Mouse (Mus musculus) midbrain, embryonic 15.5 days (tissue): ENCODE measurements around the gene Gpr132. TPM values are rescaled to one million over a fixed set of nuclear protein-coding genes. Genes with fewer than 3 reads are reported as not detected.

Source experiments
- ATAC-seq: fragments of 200-750 bp; cut with Nextera tagmentation; replicated peaks from 2 replicates; pipeline ENCODE4 v1.8.0; 2017; ENCODE audit warnings: moderate TSS enrichment
- H3K27ac ChIP-seq: fragments of 300-500 bp; sonication (generic); 2 replicates; pipeline ENCODE4 v1.5.1; 2015; ENCODE audit warnings: mild to moderate bottlenecking, inconsistent platforms
- H3K27me3 ChIP-seq: fragments of 300-500 bp; sonication (generic); replicated peaks from 2 replicates; pipeline ENCODE4 v1.6.1; 2015; ENCODE audit warnings: inconsistent platforms
- H3K36me3 ChIP-seq: fragments of 300-500 bp; sonication (generic); replicated peaks from 2 replicates; pipeline ENCODE4 v1.6.1; 2015; ENCODE audit warnings: inconsistent platforms
- H3K4me1 ChIP-seq: fragments of 300-500 bp; sonication (generic); 2 replicates; pipeline ENCODE4 v1.6.1; 2015; ENCODE audit warnings: inconsistent platforms
- H3K4me2 ChIP-seq: fragments of 300-500 bp; sonication (generic); 2 replicates; pipeline ENCODE4 v1.6.1; 2015; ENCODE audit warnings: inconsistent platforms, mild to moderate bottlenecking, moderate library complexity
- H3K4me3 ChIP-seq: fragments of 300-500 bp; sonication (generic); 2 replicates; pipeline ENCODE4 v1.5.1; 2015; ENCODE audit warnings: mild to moderate bottlenecking, inconsistent platforms
- H3K9ac ChIP-seq: fragments of 300-500 bp; sonication (generic); 2 replicates; pipeline ENCODE4 v1.6.1; 2015; ENCODE audit warnings: mild to moderate bottlenecking, inconsistent platforms
- H3K9me3 ChIP-seq: fragments of 300-500 bp; sonication (generic); 2 replicates; pipeline ENCODE4 v1.6.1; 2016; ENCODE audit warnings: inconsistent platforms
- WGBS: fragments of 180-500 bp; shearing (Covaris S2); methylation state at CpG from one replicate; pipeline ENCODE4 v1.1.7; 2015; ENCODE audit warnings: mixed read lengths; 5-methylcytosine and 5-hydroxymethylcytosine counted together
- polyA plus RNA-seq: library from polyadenylated mRNA; unstranded; fragments of >200 nt; fragmentation: Nextera tagmentation; extraction: Ambion mirVana; gene quantifications from 2 replicates; pipeline ENCODE4 v1.2.1, GENCODE M21; 2015

Gene Gpr132
- polyA plus RNA-seq: 0.06 and 0.11 TPM in 2 replicates

DNA sequence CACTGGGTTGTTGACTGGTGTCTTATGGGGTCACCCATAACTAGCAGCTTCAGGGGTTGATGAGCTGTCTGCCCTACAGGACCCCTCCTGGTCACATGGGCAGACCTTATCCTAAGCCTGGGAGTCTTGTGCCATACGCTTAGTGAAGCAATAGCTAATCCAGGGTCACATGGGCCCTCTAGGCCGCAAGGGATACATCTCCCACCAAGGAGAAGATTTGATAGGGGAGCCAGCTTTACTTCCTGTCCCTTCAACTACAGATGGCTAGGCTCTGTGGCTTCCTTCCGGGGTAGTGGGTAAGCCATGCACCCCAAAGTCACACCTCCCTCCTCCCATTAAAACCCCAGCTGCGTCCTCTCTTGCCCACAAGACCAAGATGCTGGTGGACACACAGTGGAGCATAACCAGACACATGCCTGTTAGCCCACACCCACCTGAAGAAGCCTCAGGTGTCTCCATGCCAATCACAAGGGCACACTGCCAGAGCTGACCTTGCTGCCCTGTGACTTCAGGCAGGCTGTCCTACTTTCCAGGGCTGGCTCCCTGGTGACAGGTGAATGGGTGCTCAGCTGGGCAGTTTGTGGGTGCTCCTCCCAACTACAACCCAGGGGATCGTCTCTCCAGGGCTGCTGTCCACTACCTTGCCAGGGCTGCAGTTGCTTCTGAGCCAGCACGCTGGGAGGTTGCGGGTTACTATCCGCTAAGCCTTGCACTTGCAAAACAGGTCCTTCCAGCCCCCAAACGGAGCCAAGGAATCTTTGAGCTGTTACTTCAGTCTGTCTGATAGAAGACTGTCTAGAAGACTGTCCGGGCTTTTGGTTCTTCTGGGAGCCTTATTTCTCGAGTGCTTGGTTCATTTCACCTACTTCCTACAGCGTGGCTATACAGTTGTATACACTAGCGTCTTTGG, at the start of gene Gpr132:
Gene Gpr132, minus strand, starts transcription at position 51 of the 910 bp plus-strand sequence.
- no peaks in the 10 kb centered on the region for H3K36me3 ChIP-seq
- WGBS: 70% methylated on average over 13 of the region's 13 CpGs
- H3K9ac ChIP-seq: no peak within 1 kb of the TSS
- H3K4me2 ChIP-seq: no peak within 1 kb of the TSS
- H3K4me1 ChIP-seq: peaks cover 6% of the 10 kb centered on the region; the same call in 1 of the 2 replicates
- no peak within 1 kb of the TSS for H3K4me3 ChIP-seq
- no peaks in the 10 kb centered on the region for H3K9me3 ChIP-seq
- ATAC-seq: no peak
- no peak within 1 kb of the TSS for H3K27ac ChIP-seq
- H3K27me3 ChIP-seq: peaks cover 7% of the 10 kb centered on the region; the same call in 1 of the 2 replicates

DNA sequence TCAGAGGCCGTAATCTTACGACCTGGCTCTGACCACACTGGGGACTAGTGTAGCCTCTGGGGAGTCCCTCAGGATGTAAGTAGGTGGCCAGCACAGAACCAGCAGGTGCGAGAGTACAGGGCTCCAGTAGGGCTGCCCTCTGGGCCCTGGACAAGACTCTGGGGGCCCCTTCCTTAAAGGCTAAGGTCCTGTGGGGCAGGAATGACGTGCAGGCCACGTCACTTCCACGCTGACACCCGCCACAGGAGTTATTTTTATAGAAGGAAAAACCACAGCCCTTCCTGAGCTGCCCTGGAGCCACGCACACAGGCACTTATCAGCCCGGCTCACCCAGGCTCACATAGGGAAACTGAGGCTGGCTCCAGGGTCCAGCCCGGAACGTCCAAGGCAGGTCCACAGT, 49.5 kb upstream of the Gpr132 start:
- no peak overlapping the region for H3K27ac ChIP-seq
- H3K4me2 ChIP-seq: no peak overlapping the region
- ATAC-seq: no peak
- H3K4me3 ChIP-seq: no peak overlapping the region
- H3K4me1 ChIP-seq: peaks cover 8% of the 10 kb centered on the region
- H3K9me3 ChIP-seq: no peaks in the 10 kb centered on the region
- 81% methylated on average over 11 of the region's 11 CpGs for WGBS
- no peak overlapping the region for H3K9ac ChIP-seq
- H3K36me3 ChIP-seq: peaks cover 43% of the 10 kb centered on the region
- H3K27me3 ChIP-seq: no peaks in the 10 kb centered on the region

DNA sequence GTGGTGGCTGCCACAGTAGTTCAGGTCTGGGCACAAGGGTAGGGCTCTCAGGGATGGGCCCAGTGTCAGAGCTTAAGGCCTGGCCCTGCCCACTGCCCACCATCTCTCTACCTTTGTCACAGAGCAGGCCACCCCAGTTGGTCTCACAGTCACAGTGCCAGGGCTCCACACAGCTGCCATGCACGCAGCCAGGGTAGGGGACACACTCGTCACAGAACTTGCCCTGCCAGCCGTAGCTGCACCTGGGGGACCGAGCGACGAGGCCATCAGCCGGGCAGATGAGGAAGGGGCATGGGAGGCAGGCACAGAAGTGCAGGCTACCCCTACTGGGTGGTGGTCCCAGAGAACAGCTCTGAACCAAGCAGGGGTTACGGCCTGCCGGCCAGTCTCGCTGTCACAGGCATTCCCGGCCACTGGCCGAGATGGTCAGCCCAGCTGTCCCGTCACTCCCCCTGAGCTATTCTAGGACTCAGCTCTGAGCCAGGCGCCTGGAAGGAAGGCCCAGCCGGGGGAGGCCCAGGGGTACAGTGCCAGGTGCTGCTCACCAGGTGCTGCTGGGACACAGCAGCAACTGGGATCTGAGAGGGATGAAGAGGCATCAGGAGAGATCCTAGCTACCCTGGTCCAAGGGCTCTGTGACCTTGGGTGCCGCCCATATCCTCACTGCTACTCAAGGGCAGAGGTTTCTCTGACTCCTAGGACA, 48.8 kb upstream of the Gpr132 start:
- 0 out of 2 replicates have a peak, but pooled peaks cover 2% of the 10 kb centered on the region for H3K4me1 ChIP-seq
- no peak overlapping the region for H3K9ac ChIP-seq
- H3K36me3 ChIP-seq: peaks cover 43% of the 10 kb centered on the region
- H3K27me3 ChIP-seq: no peaks in the 10 kb centered on the region
- no peak overlapping the region for H3K4me3 ChIP-seq
- no peak overlapping the region for H3K27ac ChIP-seq
- no peak overlapping the region for H3K4me2 ChIP-seq
- ATAC-seq: no peak
- 85% methylated on average over 16 of the region's 16 CpGs for WGBS
- H3K9me3 ChIP-seq: no peaks in the 10 kb centered on the region

DNA sequence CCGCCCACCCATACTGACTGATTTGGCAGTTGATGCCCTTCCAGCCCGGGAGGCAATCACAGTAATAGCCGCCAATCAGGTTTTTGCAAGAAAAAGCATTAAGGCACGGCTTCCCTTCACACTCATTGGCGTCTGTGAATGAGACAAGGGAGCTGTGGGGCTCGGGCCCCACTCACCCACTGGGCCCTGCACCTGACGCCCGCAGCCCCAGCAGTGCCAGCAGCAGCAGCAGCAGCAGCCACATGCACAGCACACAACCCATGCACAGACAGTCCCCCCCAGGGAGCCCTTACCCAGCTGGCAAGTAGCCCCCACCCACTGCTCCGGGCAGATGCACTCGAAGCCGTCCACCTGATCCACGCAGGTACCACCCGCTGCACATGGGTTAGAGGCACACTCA, 47.6 kb upstream of the Gpr132 start:
- no peaks in the 10 kb centered on the region for H3K4me1 ChIP-seq
- no peak for ATAC-seq
- H3K27ac ChIP-seq: no peak overlapping the region
- H3K27me3 ChIP-seq: no peaks in the 10 kb centered on the region
- no peak overlapping the region for H3K4me3 ChIP-seq
- peaks cover 55% of the 10 kb centered on the region for H3K36me3 ChIP-seq
- no peaks in the 10 kb centered on the region for H3K9me3 ChIP-seq
- no peak overlapping the region for H3K9ac ChIP-seq
- H3K4me2 ChIP-seq: no peak overlapping the region
- WGBS: 75% methylated on average over 13 of the region's 13 CpGs

DNA sequence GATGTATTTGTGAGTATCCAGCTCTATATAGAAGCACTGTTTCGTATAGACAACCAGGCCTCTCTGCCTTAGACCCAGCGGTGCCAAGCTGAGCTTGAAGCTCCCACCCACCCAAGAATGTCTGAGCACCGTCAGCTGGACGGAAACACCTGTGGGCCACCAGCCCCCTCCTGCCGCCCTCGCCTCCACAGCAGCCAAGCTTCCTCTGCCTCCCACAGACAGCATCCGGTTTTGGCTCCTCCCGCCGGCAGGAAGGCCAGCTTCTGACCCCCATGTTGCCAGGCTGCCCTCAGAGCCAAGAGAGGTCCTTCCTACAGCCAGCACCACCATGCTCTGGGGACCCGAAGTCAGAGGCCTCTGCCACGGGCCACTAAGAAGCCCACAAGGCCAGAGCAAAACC, 46.5 kb upstream of the Gpr132 start:
- H3K4me1 ChIP-seq: no peaks in the 10 kb centered on the region
- no peak overlapping the region for H3K9ac ChIP-seq
- ATAC-seq: no peak
- 84% methylated on average over 11 of the region's 11 CpGs for WGBS
- H3K27ac ChIP-seq: no peak overlapping the region
- H3K27me3 ChIP-seq: no peaks in the 10 kb centered on the region
- H3K9me3 ChIP-seq: no peaks in the 10 kb centered on the region
- H3K4me3 ChIP-seq: no peak overlapping the region
- peaks cover 59% of the 10 kb centered on the region for H3K36me3 ChIP-seq
- H3K4me2 ChIP-seq: no peak overlapping the region

DNA sequence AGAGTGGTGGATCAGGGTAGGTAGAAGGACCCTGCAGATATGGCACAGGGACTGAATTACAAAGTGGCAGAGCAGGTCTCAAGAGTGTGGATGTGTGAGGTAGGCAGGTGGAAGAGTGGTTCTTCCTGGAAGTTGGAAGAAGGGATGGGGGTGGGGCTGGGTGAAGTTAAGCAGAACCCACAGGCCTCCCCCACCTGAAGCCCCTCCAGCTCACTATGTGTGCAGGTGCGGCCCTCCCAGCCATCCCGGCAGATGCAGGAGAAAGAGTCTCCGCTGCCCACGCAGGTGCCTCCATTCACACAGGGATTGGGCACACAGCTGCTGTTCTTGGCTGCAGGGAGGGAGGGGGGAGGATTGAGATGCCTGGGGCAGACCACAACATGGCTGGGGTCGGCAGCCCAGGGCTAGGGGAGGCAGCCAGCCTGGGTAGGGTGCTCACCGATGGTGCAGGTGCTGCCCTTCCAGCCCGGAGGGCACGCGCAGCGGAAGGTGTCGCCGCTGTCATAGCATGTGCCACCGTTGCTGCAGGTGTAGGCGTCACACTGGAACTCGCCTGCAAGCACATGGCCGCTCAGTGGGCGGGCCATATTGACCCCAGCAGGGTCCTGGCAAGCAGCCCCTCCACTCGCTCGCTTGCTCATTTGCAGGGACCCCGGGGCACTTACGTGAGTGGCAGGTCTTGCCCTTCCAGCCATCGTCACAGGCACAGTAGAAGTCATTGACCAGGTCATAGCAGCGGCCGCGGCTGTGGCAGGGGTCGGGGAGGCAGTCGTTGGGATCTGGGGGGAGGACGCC, 45.1 kb upstream of the Gpr132 start:
- Histone ChIP-seq H3K27ac (no peak overlapping the region), H3K9ac (no peak overlapping the region), H3K9me3 (no peaks in the 10 kb centered on the region), H3K36me3 (peaks cover 71% of the 10 kb centered on the region), H3K4me3 (no peak overlapping the region), H3K27me3 (no peaks in the 10 kb centered on the region), H3K4me1 (no peaks in the 10 kb centered on the region), H3K4me2 (no peak overlapping the region)
- ATAC-seq: no peak
- 91% methylated on average over 28 of the region's 28 CpGs for WGBS

DNA sequence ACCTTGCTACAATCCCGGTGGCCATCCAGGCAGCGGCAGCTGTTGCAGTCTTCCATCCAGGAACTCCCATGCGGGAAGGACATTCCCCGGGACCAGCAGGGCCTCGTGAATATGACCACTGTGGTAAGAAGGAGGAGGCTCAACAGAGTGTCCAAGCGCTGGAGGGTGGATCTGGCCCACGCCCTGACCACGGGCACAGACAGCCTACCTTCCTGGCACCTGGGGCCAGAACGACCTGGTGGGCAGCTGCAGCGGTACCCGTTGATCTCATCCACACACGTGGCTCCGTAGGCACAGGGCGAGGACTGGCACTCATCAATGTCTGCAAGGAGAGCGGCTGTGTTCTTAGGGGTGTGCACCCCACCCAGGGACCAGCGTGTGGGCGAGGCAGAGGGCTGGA, 43.7 kb upstream of the Gpr132 start:
- no peaks in the 10 kb centered on the region for H3K4me1 ChIP-seq
- peaks cover 63% of the 10 kb centered on the region for H3K36me3 ChIP-seq
- no peak overlapping the region for H3K4me3 ChIP-seq
- 91% methylated on average over 17 of the region's 17 CpGs for WGBS
- H3K4me2 ChIP-seq: no peak overlapping the region
- ATAC-seq: no peak
- no peaks in the 10 kb centered on the region for H3K27me3 ChIP-seq
- H3K9me3 ChIP-seq: no peaks in the 10 kb centered on the region
- H3K9ac ChIP-seq: no peak overlapping the region
- no peak overlapping the region for H3K27ac ChIP-seq

DNA sequence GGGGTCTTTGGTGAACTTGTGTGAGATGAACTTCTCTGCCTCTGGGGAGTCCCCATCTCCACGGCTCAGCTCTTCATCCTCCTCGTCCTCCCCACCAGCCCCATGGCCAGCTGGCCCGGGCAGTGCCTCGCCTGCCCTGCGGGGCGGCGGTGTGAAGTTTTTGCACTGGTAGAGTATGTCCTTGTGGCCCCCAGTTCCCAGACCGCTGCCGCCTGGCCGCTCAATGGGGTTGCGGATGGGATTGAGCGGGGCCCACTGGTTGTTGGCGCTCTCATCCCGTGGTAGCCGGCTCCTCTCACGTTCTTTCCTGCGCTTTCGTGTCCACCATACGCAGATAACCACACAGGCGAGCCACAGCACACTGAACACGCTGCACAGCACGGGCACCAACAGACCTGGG, 41.0 kb upstream of the Gpr132 start:
- Histone ChIP-seq H3K4me3 (no peak overlapping the region), H3K9me3 (no peaks in the 10 kb centered on the region), H3K4me1 (no peaks in the 10 kb centered on the region), H3K36me3 (peaks cover 56% of the 10 kb centered on the region), H3K27ac (no peak overlapping the region), H3K27me3 (no peaks in the 10 kb centered on the region), H3K4me2 (no peak overlapping the region), H3K9ac (no peak overlapping the region)
- ATAC-seq: no peak
- 97% methylated on average over 22 of the region's 22 CpGs for WGBS

DNA sequence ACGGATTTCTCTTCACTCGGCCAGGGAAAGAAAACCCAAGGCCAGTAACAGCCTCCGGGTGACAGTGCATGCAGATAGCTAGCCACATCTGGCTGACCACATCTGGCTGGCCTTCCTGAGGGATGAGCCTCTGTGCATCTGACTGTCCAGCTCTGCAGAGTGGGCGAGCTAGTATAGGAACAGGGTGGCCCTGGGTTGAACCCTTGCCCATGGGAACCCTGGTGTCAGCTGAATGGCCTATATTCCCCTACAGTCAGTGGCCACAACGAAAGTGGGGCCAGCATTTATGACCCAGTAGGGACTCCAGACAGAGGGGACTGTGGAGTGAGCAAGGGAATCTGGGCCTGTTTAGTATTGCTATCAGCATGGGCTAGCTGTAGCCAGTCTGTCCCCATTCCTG, 37.0 kb upstream of the Gpr132 start:
- no peaks in the 10 kb centered on the region for H3K4me1 ChIP-seq
- no peak for ATAC-seq
- no peaks in the 10 kb centered on the region for H3K27me3 ChIP-seq
- H3K27ac ChIP-seq: no peak overlapping the region
- no peak overlapping the region for H3K4me3 ChIP-seq
- H3K9me3 ChIP-seq: no peaks in the 10 kb centered on the region
- no peak overlapping the region for H3K4me2 ChIP-seq
- no peak overlapping the region for H3K9ac ChIP-seq
- WGBS: 80% methylated on average over 5 of the region's 5 CpGs
- H3K36me3 ChIP-seq: peaks cover 27% of the 10 kb centered on the region

DNA sequence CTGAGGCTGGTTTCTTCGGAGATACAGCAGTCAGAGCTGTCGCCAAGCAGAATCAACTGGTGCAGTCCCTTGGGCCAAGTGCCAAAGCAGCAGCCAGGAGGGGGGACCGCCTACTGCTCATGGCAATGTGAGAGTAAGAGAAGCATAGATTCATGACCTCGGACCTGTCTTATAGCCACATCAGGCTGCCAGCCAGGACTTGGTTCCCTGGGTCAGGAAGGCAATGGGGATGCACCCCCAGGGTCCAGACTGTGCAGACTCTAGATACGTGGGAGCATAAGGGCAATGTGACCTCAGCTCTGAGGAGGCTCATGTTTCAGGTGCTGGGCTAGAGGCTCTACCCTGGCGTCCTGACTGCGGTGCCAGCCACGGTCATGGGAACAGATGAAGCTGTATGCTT, 35.9 kb upstream of the Gpr132 start:
- H3K4me3 ChIP-seq: no peak overlapping the region
- H3K4me2 ChIP-seq: no peak overlapping the region
- ATAC-seq: no peak
- no peaks in the 10 kb centered on the region for H3K9me3 ChIP-seq
- H3K4me1 ChIP-seq: no peaks in the 10 kb centered on the region
- H3K27me3 ChIP-seq: no peaks in the 10 kb centered on the region
- WGBS: 74% methylated on average over 8 of the region's 8 CpGs
- no peak overlapping the region for H3K9ac ChIP-seq
- peaks cover 17% of the 10 kb centered on the region for H3K36me3 ChIP-seq
- H3K27ac ChIP-seq: no peak overlapping the region

DNA sequence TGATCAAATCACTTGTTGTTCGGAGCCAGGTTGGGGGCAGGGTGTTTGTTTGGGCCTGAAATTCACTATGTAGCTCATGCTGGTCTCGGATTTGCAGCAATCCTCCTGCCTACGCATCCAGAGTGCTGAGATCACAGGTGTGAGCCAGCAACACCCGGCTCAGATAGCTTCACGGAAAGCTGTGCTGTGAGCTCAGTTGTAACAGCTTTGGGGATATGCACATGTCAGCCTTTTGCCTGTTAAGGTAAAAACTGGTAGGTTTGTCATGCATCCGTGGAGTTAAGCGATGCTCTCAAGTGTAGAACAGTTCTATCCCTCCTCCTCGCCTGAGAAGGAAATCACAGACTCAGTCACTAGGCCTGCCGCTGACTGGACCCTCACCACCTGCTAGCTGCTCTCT, 32.6 kb upstream of the Gpr132 start:
- no peak overlapping the region for H3K4me3 ChIP-seq
- WGBS: 84% methylated on average over 9 of the region's 9 CpGs
- no peak overlapping the region for H3K9ac ChIP-seq
- H3K4me1 ChIP-seq: peaks cover 8% of the 10 kb centered on the region
- H3K27ac ChIP-seq: no peak overlapping the region
- H3K36me3 ChIP-seq: peaks cover 6% of the 10 kb centered on the region; the same call in 1 of the 2 replicates
- H3K9me3 ChIP-seq: no peaks in the 10 kb centered on the region
- ATAC-seq: no peak
- no peaks in the 10 kb centered on the region for H3K27me3 ChIP-seq
- no peak overlapping the region for H3K4me2 ChIP-seq

DNA sequence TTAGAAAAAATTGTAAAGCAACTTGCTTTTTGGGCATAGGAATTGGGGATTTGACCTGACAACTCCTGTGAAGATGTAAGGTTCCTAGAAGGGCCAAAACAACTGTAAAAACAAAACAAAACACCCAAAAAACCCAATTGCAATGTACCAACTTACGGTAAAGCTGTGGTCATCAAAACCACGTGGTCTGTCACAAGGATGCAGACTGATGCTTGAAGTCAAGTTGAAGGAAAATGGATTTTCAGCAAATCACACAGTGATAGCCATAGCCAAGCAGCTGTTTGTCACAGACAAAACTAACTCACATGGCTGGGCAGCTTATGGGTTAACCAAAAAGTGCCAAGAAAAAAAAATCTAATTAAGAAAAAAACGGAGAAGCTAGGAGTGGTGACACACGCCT, 30.9 kb upstream of the Gpr132 start:
- no peak overlapping the region for H3K9ac ChIP-seq
- WGBS: 66% methylated on average over 4 of the region's 4 CpGs
- H3K4me3 ChIP-seq: no peak overlapping the region
- H3K36me3 ChIP-seq: no peaks in the 10 kb centered on the region
- H3K27ac ChIP-seq: no peak overlapping the region
- H3K9me3 ChIP-seq: no peaks in the 10 kb centered on the region
- H3K4me1 ChIP-seq: peaks cover 8% of the 10 kb centered on the region
- H3K27me3 ChIP-seq: no peaks in the 10 kb centered on the region
- H3K4me2 ChIP-seq: no peak overlapping the region
- no peak for ATAC-seq
